Mouse (Mus musculus): ENCODE measurements around the gene Crabp1. TPM values are rescaled to one million over a fixed set of nuclear protein-coding genes. Genes with fewer than 3 reads are reported as not detected.

Gene Crabp1
- polyA plus RNA-seq, 1 experiment, result 5.4 TPM

- Histone ChIP-seq H3K27me3 (ENCODE audit: control insufficient read depth, insufficient read depth, low read length) (peaks cover 7% of the 10 kb centered on the region; the same call in 1 of the 2 replicates), H3K27ac (ENCODE audit: control insufficient read depth, insufficient read depth, low read length) (no peak overlapping the region), H3K4me3 (ENCODE audit: control insufficient read depth, insufficient read depth, low read length) (no peak overlapping the region), H3K4me1 (replicated peaks; ENCODE audit: control insufficient read depth, insufficient read depth, low read length) (no peaks in the 10 kb centered on the region), H3K36me3 (ENCODE audit: control insufficient read depth, insufficient read depth, low read length) (no peaks in the 10 kb centered on the region)
- WGBS, result 37% methylated on average over 12 of the region's 12 CpGs
- TF ChIP-seq POLR2A (IDR thresholded peaks at IDR 0.05; ENCODE audit: control insufficient read depth, extremely low read depth, insufficient read depth, low read length, poor library complexity), result no peak
- TF ChIP-seq CTCF (IDR thresholded peaks at IDR 0.05; ENCODE audit: borderline replicate concordance, control insufficient read depth, extremely low read depth, insufficient read depth, low read length, poor library complexity), result no peak
- no peak for DNase-seq
These were observed 457 bp upstream of the Crabp1 start for GRCm38 (mm10) chr9:54764091-54764490.

GRCm38 (mm10) chr9:54765336-54766085 is 963 bp downstream of the Crabp1 start:
- no peaks in the 10 kb centered on the region for H3K36me3 ChIP-seq (ENCODE audit: control insufficient read depth, insufficient read depth, low read length)
- no peak for DNase-seq
- TF ChIP-seq CTCF (IDR thresholded peaks at IDR 0.05; ENCODE audit: borderline replicate concordance, control insufficient read depth, extremely low read depth, insufficient read depth, low read length, poor library complexity) (no peak), POLR2A (IDR thresholded peaks at IDR 0.05; ENCODE audit: control insufficient read depth, extremely low read depth, insufficient read depth, low read length, poor library complexity) (no peak)
- no peak overlapping the region for H3K4me3 ChIP-seq (ENCODE audit: control insufficient read depth, insufficient read depth, low read length)
- 6% methylated on average over 41 of the region's 41 CpGs for WGBS
- H3K4me1 ChIP-seq (replicated peaks; ENCODE audit: control insufficient read depth, insufficient read depth, low read length), result no peaks in the 10 kb centered on the region
- peaks cover 7% of the 10 kb centered on the region; the same call in 1 of the 2 replicates for H3K27me3 ChIP-seq (ENCODE audit: control insufficient read depth, insufficient read depth, low read length)
- H3K27ac ChIP-seq (ENCODE audit: control insufficient read depth, insufficient read depth, low read length), result no peak overlapping the region

- H3K4me3 ChIP-seq (ENCODE audit: control insufficient read depth, insufficient read depth, low read length), result no peak overlapping the region
- peaks cover 7% of the 10 kb centered on the region; the same call in 1 of the 2 replicates for H3K27me3 ChIP-seq (ENCODE audit: control insufficient read depth, insufficient read depth, low read length)
- TF ChIP-seq POLR2A (IDR thresholded peaks at IDR 0.05; ENCODE audit: control insufficient read depth, extremely low read depth, insufficient read depth, low read length, poor library complexity), result no peak
- WGBS, result 72% methylated on average over 11 of the region's 11 CpGs
- no peak for DNase-seq
- no peak overlapping the region for H3K27ac ChIP-seq (ENCODE audit: control insufficient read depth, insufficient read depth, low read length)
- no peaks in the 10 kb centered on the region for H3K4me1 ChIP-seq (replicated peaks; ENCODE audit: control insufficient read depth, insufficient read depth, low read length)
- H3K36me3 ChIP-seq (ENCODE audit: control insufficient read depth, insufficient read depth, low read length), result no peaks in the 10 kb centered on the region
These were observed 5.7 kb downstream of the Crabp1 start for GRCm38 (mm10) chr9:54770140-54770780.

GRCm38 (mm10) chr9:54776451-54776982 is 12.0 kb downstream of the Crabp1 start:
- TF ChIP-seq CTCF (IDR thresholded peaks at IDR 0.05; ENCODE audit: borderline replicate concordance, control insufficient read depth, extremely low read depth, insufficient read depth, low read length, poor library complexity) (no peak), POLR2A (IDR thresholded peaks at IDR 0.05; ENCODE audit: control insufficient read depth, extremely low read depth, insufficient read depth, low read length, poor library complexity) (no peak)
- H3K36me3 ChIP-seq (ENCODE audit: control insufficient read depth, insufficient read depth, low read length), result no peaks in the 10 kb centered on the region
- 85% methylated on average over 13 of the region's 13 CpGs for WGBS
- H3K27me3 ChIP-seq (ENCODE audit: control insufficient read depth, insufficient read depth, low read length), result no peaks in the 10 kb centered on the region
- H3K4me1 ChIP-seq (replicated peaks; ENCODE audit: control insufficient read depth, insufficient read depth, low read length), result no peaks in the 10 kb centered on the region
- no peak overlapping the region for H3K27ac ChIP-seq (ENCODE audit: control insufficient read depth, insufficient read depth, low read length)
- no peak overlapping the region for H3K4me3 ChIP-seq (ENCODE audit: control insufficient read depth, insufficient read depth, low read length)
- DNase-seq, result no peak

- no peak for TF ChIP-seq POLR2A (IDR thresholded peaks at IDR 0.05; ENCODE audit: control insufficient read depth, extremely low read depth, insufficient read depth, low read length, poor library complexity)
- TF ChIP-seq CTCF (IDR thresholded peaks at IDR 0.05; ENCODE audit: borderline replicate concordance, control insufficient read depth, extremely low read depth, insufficient read depth, low read length, poor library complexity), result no peak
- H3K27ac ChIP-seq (ENCODE audit: control insufficient read depth, insufficient read depth, low read length), result no peak overlapping the region
- WGBS, result 85% methylated on average over 8 of the region's 8 CpGs
- no peaks in the 10 kb centered on the region for H3K27me3 ChIP-seq (ENCODE audit: control insufficient read depth, insufficient read depth, low read length)
- H3K36me3 ChIP-seq (ENCODE audit: control insufficient read depth, insufficient read depth, low read length), result no peaks in the 10 kb centered on the region
- no peak overlapping the region for H3K4me3 ChIP-seq (ENCODE audit: control insufficient read depth, insufficient read depth, low read length)
- no peak for DNase-seq
- H3K4me1 ChIP-seq (replicated peaks; ENCODE audit: control insufficient read depth, insufficient read depth, low read length), result no peaks in the 10 kb centered on the region
These were observed 14.7 kb downstream of the Crabp1 start for GRCm38 (mm10) chr9:54779280-54779679.

GRCm38 (mm10) chr9:54782504-54782903 is 18.0 kb downstream of the Crabp1 start:
- Histone ChIP-seq H3K4me3 (ENCODE audit: control insufficient read depth, insufficient read depth, low read length) (no peak overlapping the region), H3K4me1 (replicated peaks; ENCODE audit: control insufficient read depth, insufficient read depth, low read length) (no peaks in the 10 kb centered on the region), H3K27ac (ENCODE audit: control insufficient read depth, insufficient read depth, low read length) (no peak overlapping the region), H3K27me3 (ENCODE audit: control insufficient read depth, insufficient read depth, low read length) (no peaks in the 10 kb centered on the region), H3K36me3 (ENCODE audit: control insufficient read depth, insufficient read depth, low read length) (no peaks in the 10 kb centered on the region)
- WGBS, result 89% methylated on average over 15 of the region's 15 CpGs
- TF ChIP-seq CTCF (IDR thresholded peaks at IDR 0.05; ENCODE audit: borderline replicate concordance, control insufficient read depth, extremely low read depth, insufficient read depth, low read length, poor library complexity), result no peak
- no peak for TF ChIP-seq POLR2A (IDR thresholded peaks at IDR 0.05; ENCODE audit: control insufficient read depth, extremely low read depth, insufficient read depth, low read length, poor library complexity)
- no peak for DNase-seq
